Mouse (Mus musculus): ENCODE data around the gene Uty. TPM values are rescaled to one million over a fixed set of nuclear protein-coding genes. Genes with fewer than 3 reads are reported as not detected.

Gene Uty
- total RNA-seq (2023) = 10 to 100 TPM in 1 of 2 experiments, under 1 TPM in 1; 0.40 to 19.5 TPM

DNA sequence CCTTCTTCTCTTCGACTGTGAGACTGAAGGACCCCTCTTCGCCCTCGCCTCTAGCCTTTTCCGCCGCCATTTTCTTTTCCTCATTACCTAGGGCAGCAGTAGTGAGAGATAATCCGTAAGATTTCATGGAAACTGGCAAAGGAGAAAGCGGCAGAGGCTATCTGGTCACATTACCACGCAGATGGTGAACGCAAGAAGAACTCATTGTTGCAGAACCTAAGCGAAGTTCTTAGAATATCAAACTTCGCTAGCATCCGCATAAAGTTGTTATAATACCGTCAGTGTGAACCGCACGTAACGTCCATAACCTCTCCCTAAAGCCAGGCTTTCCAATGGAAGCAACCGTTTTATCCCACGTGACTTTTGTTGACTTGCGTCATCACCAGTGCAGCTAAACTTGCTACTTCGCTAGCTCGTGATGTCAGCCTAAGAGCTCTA lies at the start of gene Uty:
Uty (minus strand) TSS at position 334 of the 438 bp plus-strand sequence.

GRCm38 (mm10) chrY:1286171-1286795 lies 40.7 kb upstream of the Uty start, which contains the start of gene Ddx3y:
Gene Ddx3y, minus strand, starts transcription at chrY:1286629.

Other genes starting within 250 kb of the Uty start
- 10 to 100 TPM in 1 of 2 experiments, not detected in 1; 94.7 TPM for gene Eif2s3y, start 235.2 kb downstream of the Uty start, total RNA-seq (2023)
- 10 to 100 TPM in 1 of 2 experiments, not detected in 1; 36.1 TPM for gene Ddx3y, start 40.9 kb upstream of the Uty start, total RNA-seq (2023)
- gene Usp9y, start 214.0 kb upstream of the Uty start, total RNA-seq (2023) = not detected

Data from neutrophil, adult 83 days (primary cell).